Mouse (Mus musculus): ENCODE measurements around the gene Gm38392. TPM values are rescaled to one million over a fixed set of nuclear protein-coding genes. Genes with fewer than 3 reads are reported as not detected.

The Gm38392 gene
- polyA plus RNA-seq, 1 experiment from 2014 or later = 0.35 TPM

GRCm38 (mm10) chr3:88209306-88209705, 77.7 kb downstream of the Gm38392 start:
- Histone ChIP-seq H3K9ac (no peak overlapping the region), H3K4me3 (replicated peaks) (no peak overlapping the region), H3K9me3 (no peaks in the 10 kb centered on the region), H3K4me1 (peaks cover 1% of the 10 kb centered on the region), H3K4me2 (no peak overlapping the region), H3K36me3 (no peaks in the 10 kb centered on the region), H3K27me3 (replicated peaks) (peaks cover 97% of the 10 kb centered on the region), H3K27ac (no peak overlapping the region)
- WGBS = 5% methylated on average over 6 of the region's 6 CpGs
- ATAC-seq (ENCODE audit: insufficient read depth, low FRiP score, low read depth) = no peak

GRCm38 (mm10) chr3:88208226-88208720, 78.7 kb downstream of the Gm38392 start:
- no peak overlapping the region for H3K27ac ChIP-seq
- peaks cover 97% of the 10 kb centered on the region for H3K27me3 ChIP-seq (replicated peaks)
- ATAC-seq (ENCODE audit: insufficient read depth, low FRiP score, low read depth) = no peak
- H3K4me1 ChIP-seq = no peaks in the 10 kb centered on the region
- no peak overlapping the region for H3K9ac ChIP-seq
- H3K9me3 ChIP-seq = no peaks in the 10 kb centered on the region
- H3K36me3 ChIP-seq = no peaks in the 10 kb centered on the region
- no peak overlapping the region for H3K4me2 ChIP-seq
- 7% methylated on average over 3 of the region's 3 CpGs for WGBS
- no peak overlapping the region for H3K4me3 ChIP-seq (replicated peaks)

- Histone ChIP-seq H3K9me3 (no peaks in the 10 kb centered on the region), H3K4me1 (no peaks in the 10 kb centered on the region), H3K27ac (no peak overlapping the region), H3K4me2 (no peak overlapping the region), H3K9ac (no peak overlapping the region), H3K4me3 (replicated peaks) (no peak overlapping the region), H3K27me3 (replicated peaks) (peaks cover 97% of the 10 kb centered on the region), H3K36me3 (no peaks in the 10 kb centered on the region)
- ATAC-seq (ENCODE audit: insufficient read depth, low FRiP score, low read depth) = no peak
- 6% methylated on average over 15 of the region's 15 CpGs for WGBS
Measured at GRCm38 (mm10) chr3:88207451-88208100, 79.4 kb downstream of the Gm38392 start.

- Histone ChIP-seq H3K4me3 (replicated peaks) (no peak overlapping the region), H3K4me1 (no peaks in the 10 kb centered on the region), H3K27ac (no peak overlapping the region), H3K27me3 (replicated peaks) (peaks cover 97% of the 10 kb centered on the region), H3K9ac (no peak overlapping the region), H3K4me2 (no peak overlapping the region), H3K9me3 (no peaks in the 10 kb centered on the region), H3K36me3 (no peaks in the 10 kb centered on the region)
- 3% methylated on average over 14 of the region's 14 CpGs for WGBS
- ATAC-seq (ENCODE audit: insufficient read depth, low FRiP score, low read depth) = no peak
Measured at GRCm38 (mm10) chr3:88206901-88207371, 80.1 kb downstream of the Gm38392 start.

- no peaks in the 10 kb centered on the region for H3K36me3 ChIP-seq
- 6% methylated on average over 3 of the region's 3 CpGs for WGBS
- no peak for ATAC-seq (ENCODE audit: insufficient read depth, low FRiP score, low read depth)
Measured at GRCm38 (mm10) chr3:88206500-88206899, 80.5 kb downstream of the Gm38392 start.

GRCm38 (mm10) chr3:88205563-88206491, 81.2 kb downstream of the Gm38392 start:
- Histone ChIP-seq H3K4me3 (replicated peaks) (no peak overlapping the region), H3K4me2 (no peak overlapping the region), H3K9me3 (no peaks in the 10 kb centered on the region), H3K4me1 (peaks cover 3% of the 10 kb centered on the region), H3K36me3 (no peaks in the 10 kb centered on the region), H3K9ac (no peak overlapping the region), H3K27ac (no peak overlapping the region), H3K27me3 (replicated peaks) (peaks cover 98% of the 10 kb centered on the region)
- 3% methylated on average over 8 of the region's 8 CpGs for WGBS
- ATAC-seq (ENCODE audit: insufficient read depth, low FRiP score, low read depth) = no peak

More at GRCm38 (mm10) chr3:88206500-88206899, 80.5 kb downstream of the Gm38392 start:
- Histone ChIP-seq H3K9me3 (no peaks in the 10 kb centered on the region), H3K4me3 (replicated peaks) (no peak overlapping the region), H3K27ac (no peak overlapping the region), H3K4me1 (no peaks in the 10 kb centered on the region), H3K9ac (no peak overlapping the region), H3K27me3 (replicated peaks) (peaks cover 97% of the 10 kb centered on the region), H3K4me2 (no peak overlapping the region)

- WGBS = 6% methylated on average over 4 of the region's 4 CpGs
- no peak overlapping the region for H3K9ac ChIP-seq
- no peak overlapping the region for H3K4me2 ChIP-seq
- H3K4me1 ChIP-seq = peaks cover 10% of the 10 kb centered on the region
- ATAC-seq (ENCODE audit: insufficient read depth, low FRiP score, low read depth) = no peak
- H3K36me3 ChIP-seq = no peaks in the 10 kb centered on the region
- H3K9me3 ChIP-seq = no peaks in the 10 kb centered on the region
- no peak overlapping the region for H3K27ac ChIP-seq
- H3K4me3 ChIP-seq (replicated peaks) = no peak overlapping the region
- H3K27me3 ChIP-seq (replicated peaks) = peaks cover 98% of the 10 kb centered on the region
Measured at GRCm38 (mm10) chr3:88205176-88205562, 81.8 kb downstream of the Gm38392 start.

GRCm38 (mm10) chr3:88204751-88205150, 82.3 kb downstream of the Gm38392 start:
- H3K27ac ChIP-seq = no peak overlapping the region
- WGBS = 35% methylated on average over 1 of the region's 1 CpGs

GRCm38 (mm10) chr3:88203999-88204700, 82.9 kb downstream of the Gm38392 start:
- WGBS = 4% methylated on average over 7 of the region's 7 CpGs
- peaks cover 93% of the 10 kb centered on the region for H3K27me3 ChIP-seq (replicated peaks)

More at GRCm38 (mm10) chr3:88204751-88205150, 82.3 kb downstream of the Gm38392 start:
- ATAC-seq (ENCODE audit: insufficient read depth, low FRiP score, low read depth) = no peak
- Histone ChIP-seq H3K36me3 (no peaks in the 10 kb centered on the region), H3K4me2 (no peak overlapping the region), H3K9me3 (no peaks in the 10 kb centered on the region), H3K4me1 (peaks cover 10% of the 10 kb centered on the region), H3K27me3 (replicated peaks) (peaks cover 96% of the 10 kb centered on the region), H3K4me3 (replicated peaks) (no peak overlapping the region), H3K9ac (no peak overlapping the region)

GRCm38 (mm10) chr3:88203456-88203855, 83.6 kb downstream of the Gm38392 start:
- H3K27me3 ChIP-seq (replicated peaks) = peaks cover 92% of the 10 kb centered on the region
- no peak for ATAC-seq (ENCODE audit: insufficient read depth, low FRiP score, low read depth)
- H3K4me1 ChIP-seq = peaks cover 10% of the 10 kb centered on the region
- no peak overlapping the region for H3K27ac ChIP-seq
- H3K4me2 ChIP-seq = no peak overlapping the region
- no peaks in the 10 kb centered on the region for H3K36me3 ChIP-seq
- 17% methylated on average over 5 of the region's 5 CpGs for WGBS
- no peaks in the 10 kb centered on the region for H3K9me3 ChIP-seq
- H3K9ac ChIP-seq = no peak overlapping the region
- H3K4me3 ChIP-seq (replicated peaks) = no peak overlapping the region

More at GRCm38 (mm10) chr3:88203999-88204700, 82.9 kb downstream of the Gm38392 start:
- Histone ChIP-seq H3K4me2 (no peak overlapping the region), H3K27ac (no peak overlapping the region), H3K9me3 (no peaks in the 10 kb centered on the region), H3K4me3 (replicated peaks) (no peak overlapping the region), H3K4me1 (peaks cover 10% of the 10 kb centered on the region), H3K36me3 (no peaks in the 10 kb centered on the region), H3K9ac (no peak overlapping the region)
- no peak for ATAC-seq (ENCODE audit: insufficient read depth, low FRiP score, low read depth)

GRCm38 (mm10) chr3:88202986-88203385, 84.0 kb downstream of the Gm38392 start:
- peaks cover 92% of the 10 kb centered on the region for H3K27me3 ChIP-seq (replicated peaks)
- H3K27ac ChIP-seq = no peak overlapping the region
- no peaks in the 10 kb centered on the region for H3K36me3 ChIP-seq
- ATAC-seq (ENCODE audit: insufficient read depth, low FRiP score, low read depth) = no peak
- H3K9me3 ChIP-seq = no peaks in the 10 kb centered on the region
- no peak overlapping the region for H3K4me3 ChIP-seq (replicated peaks)
- 7% methylated on average over 6 of the region's 6 CpGs for WGBS
- H3K4me1 ChIP-seq = peaks cover 10% of the 10 kb centered on the region
- H3K9ac ChIP-seq = no peak overlapping the region
- H3K4me2 ChIP-seq = no peak overlapping the region
